Mouse (Mus musculus): Measurements from ENCODE around the gene Mindy3. TPM values are rescaled to one million over a fixed set of nuclear protein-coding genes. Genes with fewer than 3 reads are reported as not detected.

The Mindy3 gene
- polyA plus RNA-seq, 1 experiment from 2014 or later: 50.7 TPM

- H3K4me1 ChIP-seq (ENCODE audit: control insufficient read depth, insufficient read depth, low read length): no peaks in the 10 kb centered on the region
- no peak overlapping the region for H3K27ac ChIP-seq (ENCODE audit: low read length)
- no peak overlapping the region for H3K4me2 ChIP-seq (ENCODE audit: low read length)
- 0 out of 2 replicates have a peak, but pooled peaks have one; percentile 36 for ATAC-seq
- H3K36me3 ChIP-seq (ENCODE audit: control insufficient read depth, insufficient read depth, low read length): peaks cover 4% of the 10 kb centered on the region; the same call in 1 of the 2 replicates
- H3K4me3 ChIP-seq (ENCODE audit: low read depth, low read length): no peak overlapping the region
- H3K9me3 ChIP-seq (replicated peaks; ENCODE audit: control insufficient read depth, low read length, poor library complexity, severe bottlenecking): no peaks in the 10 kb centered on the region
- H3K9ac ChIP-seq (ENCODE audit: low read depth, low read length): no peak overlapping the region
- 95% methylated on average over 1 of the region's 1 CpGs for WGBS
- H3K27me3 ChIP-seq (ENCODE audit: control insufficient read depth, insufficient read depth, low read depth, low read length): no peaks in the 10 kb centered on the region
Measured at GRCm38 (mm10) chr2:12384389-12384788, 34.9 kb downstream of the Mindy3 start.

GRCm38 (mm10) chr2:12382650-12383049 lies 36.6 kb downstream of the Mindy3 start:
- Histone ChIP-seq H3K4me2 (ENCODE audit: low read length) (no peak overlapping the region), H3K27me3 (ENCODE audit: control insufficient read depth, insufficient read depth, low read depth, low read length) (no peaks in the 10 kb centered on the region), H3K4me3 (ENCODE audit: low read depth, low read length) (no peak overlapping the region), H3K27ac (ENCODE audit: low read length) (no peak overlapping the region), H3K9ac (ENCODE audit: low read depth, low read length) (no peak overlapping the region), H3K36me3 (ENCODE audit: control insufficient read depth, insufficient read depth, low read length) (peaks cover 4% of the 10 kb centered on the region; the same call in 1 of the 2 replicates), H3K4me1 (ENCODE audit: control insufficient read depth, insufficient read depth, low read length) (no peaks in the 10 kb centered on the region), H3K9me3 (replicated peaks; ENCODE audit: control insufficient read depth, low read length, poor library complexity, severe bottlenecking) (no peaks in the 10 kb centered on the region)
- 88% methylated on average over 4 of the region's 4 CpGs for WGBS
- ATAC-seq: no peak

GRCm38 (mm10) chr2:12380233-12380632 lies 39.0 kb downstream of the Mindy3 start:
- ATAC-seq: no peak
- WGBS: 49% methylated on average over 2 of the region's 2 CpGs

GRCm38 (mm10) chr2:12378591-12378990 lies 40.7 kb downstream of the Mindy3 start:
- Histone ChIP-seq H3K4me2 (ENCODE audit: low read length) (no peak overlapping the region), H3K4me3 (ENCODE audit: low read depth, low read length) (no peak overlapping the region), H3K9ac (ENCODE audit: low read depth, low read length) (no peak overlapping the region), H3K4me1 (ENCODE audit: control insufficient read depth, insufficient read depth, low read length) (no peaks in the 10 kb centered on the region), H3K27ac (ENCODE audit: low read length) (no peak overlapping the region), H3K9me3 (replicated peaks; ENCODE audit: control insufficient read depth, low read length, poor library complexity, severe bottlenecking) (no peaks in the 10 kb centered on the region), H3K27me3 (ENCODE audit: control insufficient read depth, insufficient read depth, low read depth, low read length) (no peaks in the 10 kb centered on the region), H3K36me3 (ENCODE audit: control insufficient read depth, insufficient read depth, low read length) (no peaks in the 10 kb centered on the region; the same call in 1 of the 2 replicates)
- WGBS: 95% methylated on average over 5 of the region's 5 CpGs
- no peak for ATAC-seq

More at GRCm38 (mm10) chr2:12380233-12380632, 39.0 kb downstream of the Mindy3 start:
- Histone ChIP-seq H3K36me3 (ENCODE audit: control insufficient read depth, insufficient read depth, low read length) (no peaks in the 10 kb centered on the region; the same call in 1 of the 2 replicates), H3K27ac (ENCODE audit: low read length) (no peak overlapping the region), H3K27me3 (ENCODE audit: control insufficient read depth, insufficient read depth, low read depth, low read length) (no peaks in the 10 kb centered on the region), H3K9me3 (replicated peaks; ENCODE audit: control insufficient read depth, low read length, poor library complexity, severe bottlenecking) (no peaks in the 10 kb centered on the region), H3K4me3 (ENCODE audit: low read depth, low read length) (no peak overlapping the region), H3K9ac (ENCODE audit: low read depth, low read length) (no peak overlapping the region), H3K4me2 (ENCODE audit: low read length) (no peak overlapping the region), H3K4me1 (ENCODE audit: control insufficient read depth, insufficient read depth, low read length) (no peaks in the 10 kb centered on the region)

GRCm38 (mm10) chr2:12377024-12377423 lies 42.2 kb downstream of the Mindy3 start:
- Histone ChIP-seq H3K9ac (ENCODE audit: low read depth, low read length) (no peak overlapping the region), H3K36me3 (ENCODE audit: control insufficient read depth, insufficient read depth, low read length) (no peaks in the 10 kb centered on the region; the same call in 1 of the 2 replicates), H3K4me1 (ENCODE audit: control insufficient read depth, insufficient read depth, low read length) (no peaks in the 10 kb centered on the region), H3K27me3 (ENCODE audit: control insufficient read depth, insufficient read depth, low read depth, low read length) (no peaks in the 10 kb centered on the region), H3K9me3 (replicated peaks; ENCODE audit: control insufficient read depth, low read length, poor library complexity, severe bottlenecking) (no peaks in the 10 kb centered on the region), H3K4me3 (ENCODE audit: low read depth, low read length) (no peak overlapping the region), H3K4me2 (ENCODE audit: low read length) (no peak overlapping the region), H3K27ac (ENCODE audit: low read length) (no peak overlapping the region)
- ATAC-seq: no peak
- 46% methylated on average over 1 of the region's 1 CpGs for WGBS

GRCm38 (mm10) chr2:12372883-12373282 lies 46.4 kb downstream of the Mindy3 start:
- H3K4me2 ChIP-seq (ENCODE audit: low read length): no peak overlapping the region
- no peaks in the 10 kb centered on the region for H3K36me3 ChIP-seq (ENCODE audit: control insufficient read depth, insufficient read depth, low read length)
- no peak overlapping the region for H3K4me3 ChIP-seq (ENCODE audit: low read depth, low read length)
- H3K9ac ChIP-seq (ENCODE audit: low read depth, low read length): no peak overlapping the region
- no peaks in the 10 kb centered on the region for H3K9me3 ChIP-seq (replicated peaks; ENCODE audit: control insufficient read depth, low read length, poor library complexity, severe bottlenecking)
- WGBS: 93% methylated on average over 2 of the region's 2 CpGs
- H3K4me1 ChIP-seq (ENCODE audit: control insufficient read depth, insufficient read depth, low read length): no peaks in the 10 kb centered on the region; the same call in 1 of the 2 replicates
- H3K27me3 ChIP-seq (ENCODE audit: control insufficient read depth, insufficient read depth, low read depth, low read length): no peaks in the 10 kb centered on the region
- no peak overlapping the region for H3K27ac ChIP-seq (ENCODE audit: low read length)
- no peak for ATAC-seq

GRCm38 (mm10) chr2:12371401-12371800 lies 47.9 kb downstream of the Mindy3 start:
- no peaks in the 10 kb centered on the region for H3K9me3 ChIP-seq (replicated peaks; ENCODE audit: control insufficient read depth, low read length, poor library complexity, severe bottlenecking)
- no peaks in the 10 kb centered on the region for H3K36me3 ChIP-seq (ENCODE audit: control insufficient read depth, insufficient read depth, low read length)
- H3K9ac ChIP-seq (ENCODE audit: low read depth, low read length): no peak overlapping the region
- no peak for ATAC-seq
- no peak overlapping the region for H3K4me2 ChIP-seq (ENCODE audit: low read length)
- H3K4me1 ChIP-seq (ENCODE audit: control insufficient read depth, insufficient read depth, low read length): no peaks in the 10 kb centered on the region; the same call in 1 of the 2 replicates
- H3K27me3 ChIP-seq (ENCODE audit: control insufficient read depth, insufficient read depth, low read depth, low read length): no peaks in the 10 kb centered on the region
- no peak overlapping the region for H3K27ac ChIP-seq (ENCODE audit: low read length)
- 96% methylated on average over 4 of the region's 4 CpGs for WGBS
- no peak overlapping the region for H3K4me3 ChIP-seq (ENCODE audit: low read depth, low read length)

GRCm38 (mm10) chr2:12368451-12368850 lies 50.8 kb downstream of the Mindy3 start:
- Histone ChIP-seq H3K9ac (ENCODE audit: low read depth, low read length) (no peak overlapping the region), H3K27ac (ENCODE audit: low read length) (no peak overlapping the region), H3K4me1 (ENCODE audit: control insufficient read depth, insufficient read depth, low read length) (no peaks in the 10 kb centered on the region; the same call in 1 of the 2 replicates), H3K4me3 (ENCODE audit: low read depth, low read length) (no peak overlapping the region), H3K36me3 (ENCODE audit: control insufficient read depth, insufficient read depth, low read length) (0 out of 2 replicates have a peak, but pooled peaks cover 1% of the 10 kb centered on the region), H3K27me3 (ENCODE audit: control insufficient read depth, insufficient read depth, low read depth, low read length) (no peaks in the 10 kb centered on the region), H3K4me2 (ENCODE audit: low read length) (no peak overlapping the region), H3K9me3 (replicated peaks; ENCODE audit: control insufficient read depth, low read length, poor library complexity, severe bottlenecking) (no peaks in the 10 kb centered on the region)
- WGBS: 69% methylated on average over 2 of the region's 2 CpGs
- no peak for ATAC-seq

GRCm38 (mm10) chr2:12368016-12368415 lies 51.3 kb downstream of the Mindy3 start:
- Histone ChIP-seq H3K27me3 (ENCODE audit: control insufficient read depth, insufficient read depth, low read depth, low read length) (no peaks in the 10 kb centered on the region), H3K9ac (ENCODE audit: low read depth, low read length) (no peak overlapping the region), H3K4me1 (ENCODE audit: control insufficient read depth, insufficient read depth, low read length) (no peaks in the 10 kb centered on the region; the same call in 1 of the 2 replicates), H3K4me2 (ENCODE audit: low read length) (no peak overlapping the region), H3K4me3 (ENCODE audit: low read depth, low read length) (no peak overlapping the region), H3K27ac (ENCODE audit: low read length) (no peak overlapping the region), H3K36me3 (ENCODE audit: control insufficient read depth, insufficient read depth, low read length) (0 out of 2 replicates have a peak, but pooled peaks cover 4% of the 10 kb centered on the region), H3K9me3 (replicated peaks; ENCODE audit: control insufficient read depth, low read length, poor library complexity, severe bottlenecking) (no peaks in the 10 kb centered on the region)
- 75% methylated on average over 1 of the region's 1 CpGs for whole genome bisulfite sequencing
- no peak for ATAC-seq
